Mouse (Mus musculus) bone marrow macrophage, adult 2 months (primary cell): ENCODE measurements around the gene Krt7.

Source experiments
- CTCF ChIP-seq: IDR thresholded peaks from 2 replicates; pipeline ENCODE4 v1.5.1; 2012; ENCODE audit warnings: low read depth, mild to moderate bottlenecking, low read length, moderate library complexity
- POLR2A ChIP-seq: IDR thresholded peaks from 2 replicates; pipeline ENCODE4 v1.6.1; 2012; ENCODE audit warnings: mild to moderate bottlenecking, low read depth, low read length, borderline replicate concordance

DNA sequence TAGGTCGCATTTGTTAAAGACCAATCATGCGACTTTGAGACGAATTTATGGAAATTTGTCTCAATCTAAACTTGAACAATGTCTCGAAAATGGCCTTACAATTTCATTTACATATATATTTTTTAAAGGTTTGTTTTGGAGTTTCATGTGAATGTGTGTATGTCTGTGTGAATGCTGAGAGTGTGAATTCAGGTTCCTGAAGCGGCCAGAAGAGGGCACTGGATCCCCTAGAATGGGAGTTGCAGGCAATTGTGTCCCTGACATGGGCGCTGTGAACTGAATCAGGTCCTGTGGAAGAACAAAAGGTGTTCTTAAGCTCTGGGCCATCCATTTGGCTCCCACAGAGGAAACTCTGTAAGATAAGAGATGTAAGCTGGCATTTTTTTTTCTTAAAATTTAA, 45.0 kb downstream of the Krt7 start:
- TF ChIP-seq POLR2A (no peak), CTCF (no peak)
